Mouse (Mus musculus): ENCODE data around the gene Acss1. TPM values are rescaled to one million over a fixed set of nuclear protein-coding genes. Genes with fewer than 3 reads are reported as not detected.

The Acss1 gene
- polyA plus RNA-seq, 1 experiment from 2014 or later: 8.4 TPM

GRCm38 (mm10) chr2:150608087-150608799, 60.1 kb downstream of the Acss1 start, which contains the start of gene Apmap:
TSS of gene Apmap (minus strand) at chr2:150608567.
- peaks cover 0 to 13% of the 10 kb centered on the region in 2 experiments; a peak in 2 of 4 replicates for H3K4me1 ChIP-seq (ENCODE audit: control insufficient read depth in 2 of 2, insufficient read depth in 2 of 2, low read length in 2 of 2)
- H3K9ac ChIP-seq (ENCODE audit: low read length): peak within 1 kb of the TSS; percentile 94
- H3K36me3 ChIP-seq (ENCODE audit: control insufficient read depth, insufficient read depth, low read length): no peaks in the 10 kb centered on the region
- no peaks in the 10 kb centered on the region for H3K9me3 ChIP-seq (ENCODE audit: control insufficient read depth, low read length)
- no peaks in the 10 kb centered on the region for H3K27me3 ChIP-seq (ENCODE audit: control insufficient read depth, insufficient read depth, low read length)
- peak; percentile 97 for ATAC-seq (ENCODE audit: insufficient number of reproducible peaks, insufficient read depth, low FRiP score, low read depth)
- peak within 1 kb of the TSS; percentile 93 for H3K4me2 ChIP-seq (ENCODE audit: low read length)
- WGBS: under 1% methylated on average over 42 of the region's 42 CpGs
- H3K27ac ChIP-seq (replicated peaks in 1 of 2; ENCODE audit: control insufficient read depth in 1 of 2, insufficient read depth in 1 of 2, low read depth in 2 of 2, low read length in 2 of 2): peak within 1 kb of the TSS; percentile 42 to 46; a peak in 3 of 4 replicates
- H3K4me3 ChIP-seq (ENCODE audit: control insufficient read depth in 1 of 2, insufficient read depth in 1 of 2, low read depth in 1 of 2, low read length in 2 of 2): peak within 1 kb of the TSS; percentile 87 to 94

- no peak overlapping the region for H3K9ac ChIP-seq (ENCODE audit: low read length)
- H3K4me3 ChIP-seq (ENCODE audit: control insufficient read depth in 1 of 2, insufficient read depth in 1 of 2, low read depth in 1 of 2, low read length in 2 of 2): no peak overlapping the region
- ATAC-seq (ENCODE audit: insufficient number of reproducible peaks, insufficient read depth, low FRiP score, low read depth): no peak
- peaks cover 0 to 13% of the 10 kb centered on the region in 2 experiments; a peak in 2 of 4 replicates for H3K4me1 ChIP-seq (ENCODE audit: control insufficient read depth in 2 of 2, insufficient read depth in 2 of 2, low read length in 2 of 2)
- H3K27ac ChIP-seq (replicated peaks in 1 of 2; ENCODE audit: control insufficient read depth in 1 of 2, insufficient read depth in 1 of 2, low read depth in 2 of 2, low read length in 2 of 2): no peak overlapping the region
- no peaks in the 10 kb centered on the region for H3K27me3 ChIP-seq (ENCODE audit: control insufficient read depth, insufficient read depth, low read length)
- peak overlapping the region; percentile 93; the same call in 1 of the 2 replicates for H3K4me2 ChIP-seq (ENCODE audit: low read length)
- H3K36me3 ChIP-seq (ENCODE audit: control insufficient read depth, insufficient read depth, low read length): no peaks in the 10 kb centered on the region
- 36% methylated on average over 1 of the region's 1 CpGs for WGBS
- H3K9me3 ChIP-seq (ENCODE audit: control insufficient read depth, low read length): no peaks in the 10 kb centered on the region
Measured at GRCm38 (mm10) chr2:150607086-150607485, 61.2 kb downstream of the Acss1 start.

DNA sequence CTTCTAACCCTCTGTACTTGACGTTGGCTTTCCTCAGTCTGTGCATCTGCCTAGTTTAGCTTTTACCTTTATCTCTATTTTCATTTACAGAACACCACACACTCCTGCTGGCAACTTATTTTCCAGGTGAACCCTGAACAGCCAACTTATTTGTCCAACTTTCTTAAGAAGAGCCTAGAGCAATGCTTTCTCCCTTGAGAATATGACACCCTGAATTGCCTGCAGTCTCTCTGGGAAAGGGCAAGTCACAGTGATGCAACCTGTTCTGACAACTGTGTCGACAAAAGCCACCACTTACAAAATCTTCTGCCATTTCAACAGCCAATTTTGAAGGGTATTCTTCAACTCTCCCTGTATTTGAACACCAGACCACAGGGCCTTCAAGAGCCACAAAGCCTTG, 63.5 kb downstream of the Acss1 start:
- H3K9ac ChIP-seq (ENCODE audit: low read length): no peak overlapping the region
- 81% methylated on average over 2 of the region's 2 CpGs for WGBS
- H3K27me3 ChIP-seq (ENCODE audit: control insufficient read depth, insufficient read depth, low read length): no peaks in the 10 kb centered on the region
- H3K4me2 ChIP-seq (ENCODE audit: low read length): no peak overlapping the region
- H3K4me3 ChIP-seq (ENCODE audit: control insufficient read depth in 1 of 2, insufficient read depth in 1 of 2, low read depth in 1 of 2, low read length in 2 of 2): no peak overlapping the region
- peaks cover 3 to 20% of the 10 kb centered on the region in 2 experiments; a peak in 3 of 4 replicates for H3K4me1 ChIP-seq (ENCODE audit: control insufficient read depth in 2 of 2, insufficient read depth in 2 of 2, low read length in 2 of 2)
- no peaks in the 10 kb centered on the region for H3K9me3 ChIP-seq (ENCODE audit: control insufficient read depth, low read length)
- no peak for ATAC-seq (ENCODE audit: insufficient number of reproducible peaks, insufficient read depth, low FRiP score, low read depth)
- no peaks in the 10 kb centered on the region for H3K36me3 ChIP-seq (ENCODE audit: control insufficient read depth, insufficient read depth, low read length)
- H3K27ac ChIP-seq (replicated peaks in 1 of 2; ENCODE audit: control insufficient read depth in 1 of 2, insufficient read depth in 1 of 2, low read depth in 2 of 2, low read length in 2 of 2): no peak overlapping the region

- ATAC-seq (ENCODE audit: insufficient number of reproducible peaks, insufficient read depth, low FRiP score, low read depth): no peak
- Histone ChIP-seq H3K4me2 (ENCODE audit: low read length) (no peak overlapping the region), H3K36me3 (ENCODE audit: control insufficient read depth, insufficient read depth, low read length) (0 out of 2 replicates have a peak, but pooled peaks cover 3% of the 10 kb centered on the region), H3K27ac (replicated peaks in 1 of 2; ENCODE audit: control insufficient read depth in 1 of 2, insufficient read depth in 1 of 2, low read depth in 2 of 2, low read length in 2 of 2) (no peak overlapping the region), H3K4me1 (ENCODE audit: control insufficient read depth in 2 of 2, insufficient read depth in 2 of 2, low read length in 2 of 2) (peaks cover 3 to 10% of the 10 kb centered on the region in 2 experiments; a peak in 2 of 4 replicates), H3K9me3 (ENCODE audit: control insufficient read depth, low read length) (no peaks in the 10 kb centered on the region), H3K4me3 (ENCODE audit: control insufficient read depth in 1 of 2, insufficient read depth in 1 of 2, low read depth in 1 of 2, low read length in 2 of 2) (no peak overlapping the region), H3K9ac (ENCODE audit: low read length) (no peak overlapping the region), H3K27me3 (ENCODE audit: control insufficient read depth, insufficient read depth, low read length) (no peaks in the 10 kb centered on the region)
- 85% methylated on average over 2 of the region's 2 CpGs for WGBS
Measured at GRCm38 (mm10) chr2:150602166-150602565, 66.1 kb downstream of the Acss1 start.

- ATAC-seq (ENCODE audit: insufficient number of reproducible peaks, insufficient read depth, low FRiP score, low read depth): no peak
- 0 out of 4 replicates have a peak overlapping the region, but pooled peaks of 1 of the 2 experiments have one; percentile 14 for H3K27ac ChIP-seq (replicated peaks in 1 of 2; ENCODE audit: control insufficient read depth in 1 of 2, insufficient read depth in 1 of 2, low read depth in 2 of 2, low read length in 2 of 2)
- WGBS: 58% methylated on average over 2 of the region's 2 CpGs
Measured at GRCm38 (mm10) chr2:150600263-150600662, 68.0 kb downstream of the Acss1 start.

DNA sequence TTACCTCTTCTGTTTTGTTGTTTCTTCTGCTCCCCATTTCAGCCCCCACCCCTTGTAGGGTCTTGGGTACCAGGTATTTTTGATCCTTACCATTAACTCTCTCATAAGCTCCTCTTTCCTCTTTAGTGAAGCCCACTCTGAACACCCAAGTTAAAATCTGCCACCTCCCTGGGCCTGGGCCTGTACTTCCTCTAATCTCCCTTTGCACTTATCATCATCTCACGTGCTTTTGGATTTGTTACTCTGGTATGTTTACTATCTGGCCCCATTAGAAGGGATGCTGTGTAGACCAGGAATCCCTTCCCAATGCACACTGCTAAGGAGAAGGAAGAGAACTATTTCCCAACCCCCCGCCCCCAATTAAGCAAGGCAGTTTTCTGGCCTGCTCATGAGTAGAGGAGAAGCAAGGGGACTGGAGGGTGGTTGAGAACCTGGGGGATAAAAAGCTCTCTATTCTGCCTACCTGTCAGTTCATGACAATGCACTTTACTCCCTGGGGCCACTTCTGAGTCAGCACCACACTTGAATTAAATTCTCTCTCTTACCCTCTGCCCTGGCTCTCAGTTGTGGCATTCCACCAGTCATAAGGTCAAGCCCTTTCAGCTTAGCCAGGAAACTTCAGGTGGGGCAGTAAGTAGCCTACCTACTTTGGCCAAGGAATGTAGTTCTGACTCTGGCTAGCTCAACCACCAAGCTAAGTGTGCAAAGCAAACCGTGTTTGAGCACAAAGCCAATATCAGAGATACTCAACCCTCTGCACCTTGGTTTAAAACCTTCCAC, 72.7 kb downstream of the Acss1 start:
- H3K4me3 ChIP-seq (ENCODE audit: control insufficient read depth in 1 of 2, insufficient read depth in 1 of 2, low read depth in 1 of 2, low read length in 2 of 2): no peak overlapping the region
- H3K36me3 ChIP-seq (ENCODE audit: control insufficient read depth, insufficient read depth, low read length): peaks cover 27% of the 10 kb centered on the region
- no peaks in the 10 kb centered on the region for H3K9me3 ChIP-seq (ENCODE audit: control insufficient read depth, low read length)
- no peak overlapping the region for H3K9ac ChIP-seq (ENCODE audit: low read length)
- no peak overlapping the region for H3K27ac ChIP-seq (replicated peaks in 1 of 2; ENCODE audit: control insufficient read depth in 1 of 2, insufficient read depth in 1 of 2, low read depth in 2 of 2, low read length in 2 of 2)
- no peak overlapping the region for H3K4me2 ChIP-seq (ENCODE audit: low read length)
- WGBS: 76% methylated on average over 3 of the region's 3 CpGs
- peaks cover 3 to 6% of the 10 kb centered on the region in 2 experiments; a peak in 2 of 4 replicates for H3K4me1 ChIP-seq (ENCODE audit: control insufficient read depth in 2 of 2, insufficient read depth in 2 of 2, low read length in 2 of 2)
- no peak for ATAC-seq (ENCODE audit: insufficient number of reproducible peaks, insufficient read depth, low FRiP score, low read depth)
- H3K27me3 ChIP-seq (ENCODE audit: control insufficient read depth, insufficient read depth, low read length): no peaks in the 10 kb centered on the region

More at GRCm38 (mm10) chr2:150600263-150600662, 68.0 kb downstream of the Acss1 start:
- no peaks in the 10 kb centered on the region for H3K9me3 ChIP-seq (ENCODE audit: control insufficient read depth, low read length)
- H3K27me3 ChIP-seq (ENCODE audit: control insufficient read depth, insufficient read depth, low read length): no peaks in the 10 kb centered on the region
- no peak overlapping the region for H3K9ac ChIP-seq (ENCODE audit: low read length)
- H3K4me2 ChIP-seq (ENCODE audit: low read length): no peak overlapping the region
- peaks cover 3 to 7% of the 10 kb centered on the region in 2 experiments; a peak in 2 of 4 replicates for H3K4me1 ChIP-seq (ENCODE audit: control insufficient read depth in 2 of 2, insufficient read depth in 2 of 2, low read length in 2 of 2)
- H3K4me3 ChIP-seq (ENCODE audit: control insufficient read depth in 1 of 2, insufficient read depth in 1 of 2, low read depth in 1 of 2, low read length in 2 of 2): no peak overlapping the region
- H3K36me3 ChIP-seq (ENCODE audit: control insufficient read depth, insufficient read depth, low read length): peaks cover 3% of the 10 kb centered on the region; the same call in 1 of the 2 replicates

DNA sequence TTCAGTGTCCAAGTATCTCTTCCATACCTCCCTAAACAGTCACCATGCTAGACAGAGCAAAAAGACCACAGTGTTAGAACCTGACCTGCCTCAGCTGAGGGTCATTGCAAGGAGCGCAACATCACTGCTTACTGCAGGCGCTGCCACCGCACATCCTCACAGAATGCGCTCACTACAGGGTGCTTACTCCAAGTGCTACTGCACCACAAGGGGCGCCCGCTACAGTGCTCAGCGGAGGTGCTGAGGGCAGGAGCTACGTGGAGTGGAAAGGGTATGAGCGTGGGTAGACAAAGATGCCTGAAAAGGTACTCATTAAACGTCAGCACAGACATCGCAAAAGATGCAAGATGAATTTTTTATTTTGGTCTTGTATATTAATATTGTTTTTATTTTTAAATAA, 79.2 kb downstream of the Acss1 start:
- no peak overlapping the region for H3K4me3 ChIP-seq (ENCODE audit: control insufficient read depth in 1 of 2, insufficient read depth in 1 of 2, low read depth in 1 of 2, low read length in 2 of 2)
- WGBS: 74% methylated on average over 11 of the region's 11 CpGs
- H3K4me1 ChIP-seq (ENCODE audit: control insufficient read depth in 2 of 2, insufficient read depth in 2 of 2, low read length in 2 of 2): no peaks in the 10 kb centered on the region
- no peak overlapping the region for H3K9ac ChIP-seq (ENCODE audit: low read length)
- peaks cover 71% of the 10 kb centered on the region for H3K36me3 ChIP-seq (ENCODE audit: control insufficient read depth, insufficient read depth, low read length)
- ATAC-seq (ENCODE audit: insufficient number of reproducible peaks, insufficient read depth, low FRiP score, low read depth): no peak
- H3K27me3 ChIP-seq (ENCODE audit: control insufficient read depth, insufficient read depth, low read length): no peaks in the 10 kb centered on the region
- no peaks in the 10 kb centered on the region for H3K9me3 ChIP-seq (ENCODE audit: control insufficient read depth, low read length)
- no peak overlapping the region for H3K27ac ChIP-seq (replicated peaks in 1 of 2; ENCODE audit: control insufficient read depth in 1 of 2, insufficient read depth in 1 of 2, low read depth in 2 of 2, low read length in 2 of 2)
- H3K4me2 ChIP-seq (ENCODE audit: low read length): no peak overlapping the region

Data from heart, embryonic 14.5 days (tissue).